In the genomic region with DNA sequence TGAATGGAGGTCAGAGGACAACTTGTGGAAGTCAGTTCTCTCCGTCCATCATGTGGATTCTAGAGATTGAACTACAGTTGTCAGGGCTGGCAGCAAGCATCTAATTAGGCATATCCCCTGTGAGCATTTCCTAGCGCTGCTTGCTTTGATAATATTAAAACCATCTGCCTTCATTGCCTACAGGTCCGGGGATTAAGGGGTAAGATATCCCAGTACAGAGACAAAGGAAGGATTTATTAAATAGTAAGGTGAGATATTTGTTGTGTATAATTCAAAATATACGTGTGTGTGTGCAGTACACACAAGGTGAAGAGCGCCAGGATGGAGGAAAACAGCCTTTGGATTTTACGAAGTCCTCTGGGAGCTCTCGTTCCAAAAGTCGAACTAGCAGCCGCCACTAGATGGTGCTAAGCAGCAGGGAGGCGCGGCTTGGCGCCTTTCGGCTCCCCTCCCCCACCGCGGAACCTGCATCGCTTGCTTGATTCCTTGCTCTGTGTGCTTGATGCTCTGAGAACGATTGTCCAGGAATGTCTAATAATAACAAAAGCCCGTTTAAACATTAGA, we compare ENCODE assay signal across 8 mouse cellular contexts.
DNase-seq lines count a peak whose midpoint lies in the region; ATAC-seq and TF ChIP-seq lines count a peak whose summit lies in the region.

No protein-coding gene starts in this region.

- ATAC-seq in forebrain, embryonic 15.5 days (replicated peaks): peak; percentile 90
- ATAC-seq in liver, postnatal 0 days: peak; percentile 63
- ATAC-seq in neural tube, embryonic 14.5 days (ENCODE audit: low read depth): peak; percentile 85

- no peaks in the 10 kb centered on the region for H3K27me3 ChIP-seq in E14TG2a.4 (ENCODE audit: insufficient read depth, low read length)
- no peaks in the 10 kb centered on the region for H3K27me3 ChIP-seq in forebrain, embryonic 15.5 days
- H3K27me3 ChIP-seq in liver, postnatal 0 days (ENCODE audit: insufficient read depth, low read length): no peaks in the 10 kb centered on the region
- no peaks in the 10 kb centered on the region for H3K27me3 ChIP-seq in neural tube, embryonic 14.5 days (ENCODE audit: control insufficient read depth, insufficient read depth, low read length)
- H3K27me3 ChIP-seq in testis, adult 2 months (ENCODE audit: control insufficient read depth, insufficient read depth, low read length): no peaks in the 10 kb centered on the region

- no peak overlapping the region for H3K27ac ChIP-seq in forebrain, embryonic 15.5 days (replicated peaks)
- no peak overlapping the region for H3K27ac ChIP-seq in liver, postnatal 0 days (ENCODE audit: low read depth)
- no peak overlapping the region for H3K27ac ChIP-seq in neural tube, embryonic 14.5 days (ENCODE audit: low read depth, low read length)
- no peak overlapping the region for H3K27ac ChIP-seq in testis, adult 2 months (ENCODE audit: control insufficient read depth, insufficient read depth, low read depth, low read length)

- H3K4me2 ChIP-seq in forebrain, embryonic 15.5 days (replicated peaks): peak overlapping the region; percentile 58
- H3K4me2 ChIP-seq in liver, postnatal 0 days (ENCODE audit: low read depth, low read length): peak overlapping the region; percentile 61
- H3K4me2 ChIP-seq in neural tube, embryonic 14.5 days (ENCODE audit: low read depth, low read length): peak overlapping the region; percentile 57

- no peaks in the 10 kb centered on the region for H3K36me3 ChIP-seq in E14TG2a.4 (ENCODE audit: insufficient read depth, low read length)
- H3K36me3 ChIP-seq in forebrain, embryonic 15.5 days: no peaks in the 10 kb centered on the region
- no peaks in the 10 kb centered on the region for H3K36me3 ChIP-seq in liver, postnatal 0 days (replicated peaks; ENCODE audit: insufficient read depth, low read length)
- no peaks in the 10 kb centered on the region for H3K36me3 ChIP-seq in neural tube, embryonic 14.5 days (ENCODE audit: control insufficient read depth, insufficient read depth, low read length)
- H3K36me3 ChIP-seq in testis, adult 2 months (ENCODE audit: control insufficient read depth, insufficient read depth, low read length): no peaks in the 10 kb centered on the region

- H3K9me3 ChIP-seq in E14TG2a.4 (ENCODE audit: low read length): no peaks in the 10 kb centered on the region
- no peaks in the 10 kb centered on the region for H3K9me3 ChIP-seq in forebrain, embryonic 15.5 days
- no peaks in the 10 kb centered on the region for H3K9me3 ChIP-seq in liver, postnatal 0 days (ENCODE audit: low read length)
- no peaks in the 10 kb centered on the region for H3K9me3 ChIP-seq in neural tube, embryonic 14.5 days (ENCODE audit: control insufficient read depth, low read length)

- DNase-seq in cerebellum, adult 11 months: peak; percentile 74
- DNase-seq in heart, postnatal 25 days (ENCODE audit: low spot score): peak; percentile 31
- peak; percentile 87 for DNase-seq in layer of hippocampus, adult 11-12 months (ENCODE audit: low spot score)
- DNase-seq in liver, postnatal 0 days: peak; percentile 88

- WGBS in forebrain, embryonic 15.5 days: 1% methylated on average over 18 of the region's 18 CpGs
- 6% methylated on average over 18 of the region's 18 CpGs for WGBS in liver, postnatal 0 days (ENCODE audit: insufficient replicate concordance)
- WGBS in neural tube, embryonic 14.5 days: 2% methylated on average over 18 of the region's 18 CpGs

- TF ChIP-seq EP300 in liver, postnatal 0 days (IDR thresholded peaks at IDR 0.05; ENCODE audit: low read depth): no peak

- H3K9ac ChIP-seq in forebrain, embryonic 15.5 days (replicated peaks): peak overlapping the region; percentile 48
- H3K9ac ChIP-seq in liver, postnatal 0 days (replicated peaks): no peak overlapping the region
- no peak overlapping the region; the same call in 1 of the 2 replicates for H3K9ac ChIP-seq in neural tube, embryonic 14.5 days (replicated peaks; ENCODE audit: low read depth, low read length)

- intact Hi-C loops in heart, postnatal 25 days (cut with DNase I): loop anchor here (1.0 kb wide), 1 partner anchor 419 kb away; no protein-coding TSS in a partner anchor

- H3K4me3 ChIP-seq in E14TG2a.4 (replicated peaks; ENCODE audit: low read length): peak overlapping the region; percentile 21; the same call in 1 of the 2 replicates
- peak overlapping the region; percentile 36 for H3K4me3 ChIP-seq in forebrain, embryonic 15.5 days
- peak overlapping the region; percentile 11; the same call in 1 of the 2 replicates for H3K4me3 ChIP-seq in liver, postnatal 0 days (ENCODE audit: low read depth, low read length)
- H3K4me3 ChIP-seq in neural tube, embryonic 14.5 days (ENCODE audit: low read depth, low read length): peak overlapping the region; percentile 26
- H3K4me3 ChIP-seq in testis, adult 2 months (ENCODE audit: control insufficient read depth, low read depth, low read length): peak overlapping the region; percentile 28; the same call in 1 of the 2 replicates

- peak; percentile 51 for TF ChIP-seq CTCF in E14TG2a.4 (conservative IDR thresholded peaks at IDR 0.05; ENCODE audit: low read length)
- peak; percentile 93 for TF ChIP-seq CTCF in liver, postnatal 0 days (IDR thresholded peaks at IDR 0.05; ENCODE audit: low read depth)
- peak; percentile 85; the same call in 1 of the 2 replicates for TF ChIP-seq CTCF in testis, adult 2 months (IDR thresholded peaks at IDR 0.05; ENCODE audit: control insufficient read depth, insufficient read depth, insufficient replicate concordance, low read depth, low read length)

- peaks cover 11% of the 10 kb centered on the region; the same call in 1 of the 2 replicates for H3K4me1 ChIP-seq in E14TG2a.4 (replicated peaks; ENCODE audit: low read depth, low read length)
- peaks cover 4% of the 10 kb centered on the region for H3K4me1 ChIP-seq in forebrain, embryonic 15.5 days
- H3K4me1 ChIP-seq in liver, postnatal 0 days (ENCODE audit: insufficient read depth): peaks cover 5% of the 10 kb centered on the region; the same call in 1 of the 2 replicates
- no peaks in the 10 kb centered on the region for H3K4me1 ChIP-seq in neural tube, embryonic 14.5 days (ENCODE audit: control insufficient read depth, insufficient read depth, low read length)
- H3K4me1 ChIP-seq in testis, adult 2 months (ENCODE audit: control insufficient read depth, insufficient read depth, low read length): peaks cover 7% of the 10 kb centered on the region

- no peak for TF ChIP-seq POLR2A in testis, adult 2 months (IDR thresholded peaks at IDR 0.05; ENCODE audit: control insufficient read depth, low read depth, low read length)

Comparison
In these comparisons a context has a peak if more than half of its experiments do, and no peak if none do; other contexts are left out.
1. DNase-seq: peak in every context shown above with its lines; median percentile 88 in liver, postnatal 0 days; 87 in layer of hippocampus, adult 11-12 months; 74 in cerebellum, adult 11 months; 31 in heart, postnatal 25 days.